Mouse (Mus musculus): ENCODE data around the gene Zfp629.
"Not testable (repeated sequence)": the region's sequence is repeated elsewhere in the genome, so short reads cannot be mapped to it uniquely, and the experiment has no call there.

The Zfp629 gene

DNA sequence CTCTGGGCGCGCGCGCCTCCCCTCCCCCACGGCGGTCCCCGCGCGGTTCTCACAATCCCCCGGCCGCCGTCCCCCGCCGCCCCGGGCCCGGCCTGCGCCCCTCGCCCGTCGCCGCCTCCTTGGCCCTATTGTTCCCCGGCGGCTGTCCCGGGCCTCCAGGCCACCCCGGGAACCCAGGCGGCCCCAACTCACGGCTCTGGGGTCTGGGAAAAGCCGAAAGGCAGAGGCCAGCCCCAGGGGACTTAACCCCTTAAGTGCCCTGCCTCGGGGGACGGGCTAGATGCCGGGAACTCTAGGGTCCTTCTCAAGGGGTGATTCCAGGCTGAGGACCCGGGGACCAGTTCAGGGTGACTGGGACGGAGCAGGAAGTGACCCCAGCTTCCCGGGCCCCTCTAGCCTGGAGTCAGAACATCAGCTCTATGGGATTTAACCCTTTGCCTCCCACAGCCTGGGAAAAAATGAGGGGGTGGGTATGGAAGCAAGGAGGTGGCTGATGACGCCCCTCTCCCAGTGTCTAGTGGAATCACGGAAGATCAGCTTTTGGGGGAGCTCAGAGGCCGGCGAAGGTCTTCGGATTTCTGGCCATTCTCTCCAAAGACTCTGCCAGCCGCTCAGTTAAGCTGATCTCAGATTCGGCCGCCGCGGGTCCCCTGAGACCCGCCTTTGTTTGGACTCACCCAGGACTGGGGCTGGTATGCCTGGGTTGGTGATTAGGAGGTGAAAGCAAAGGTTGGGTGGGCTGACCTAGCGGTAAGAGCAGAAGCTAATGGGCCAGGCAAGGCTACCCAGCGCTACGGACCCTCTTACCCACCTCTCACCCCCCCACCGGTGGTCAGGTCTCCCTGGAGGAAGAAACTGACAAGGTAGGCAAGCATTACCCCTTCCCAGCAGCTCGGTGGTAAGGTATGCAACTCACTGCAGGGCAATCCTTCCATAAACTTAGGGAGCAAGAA, at the start of gene Zfp629:
Zfp629 (minus strand) TSS at position 907 of the 953 bp plus-strand sequence.
- peak; percentile 76 for DNase-seq (ENCODE audit: low spot score)

- DNase-seq (ENCODE audit: low spot score), result no peak
Observed at GRCm38 (mm10) chr7:127662926-127663325, 47.3 kb upstream of the Zfp629 start.

DNA sequence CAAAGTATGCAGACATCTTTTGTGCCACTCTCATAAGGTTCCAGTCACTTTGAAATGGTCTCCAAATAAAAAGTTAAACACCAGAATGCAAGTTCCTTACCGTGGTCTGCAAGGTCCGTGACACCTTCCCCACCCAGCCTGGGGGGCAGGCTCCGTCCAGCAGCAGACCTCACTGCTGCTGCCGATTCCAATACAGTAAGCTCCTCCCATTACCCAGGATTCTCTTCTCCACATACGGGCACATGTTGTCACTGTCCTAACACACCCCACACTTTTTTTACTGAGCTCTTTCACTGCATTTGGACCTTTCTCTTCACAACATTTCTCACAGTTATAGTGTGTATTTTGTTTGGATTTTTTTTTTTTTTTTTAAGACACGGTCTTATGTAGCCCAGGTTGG, 46.2 kb upstream of the Zfp629 start:
- DNase-seq (ENCODE audit: low spot score), result no peak

DNA sequence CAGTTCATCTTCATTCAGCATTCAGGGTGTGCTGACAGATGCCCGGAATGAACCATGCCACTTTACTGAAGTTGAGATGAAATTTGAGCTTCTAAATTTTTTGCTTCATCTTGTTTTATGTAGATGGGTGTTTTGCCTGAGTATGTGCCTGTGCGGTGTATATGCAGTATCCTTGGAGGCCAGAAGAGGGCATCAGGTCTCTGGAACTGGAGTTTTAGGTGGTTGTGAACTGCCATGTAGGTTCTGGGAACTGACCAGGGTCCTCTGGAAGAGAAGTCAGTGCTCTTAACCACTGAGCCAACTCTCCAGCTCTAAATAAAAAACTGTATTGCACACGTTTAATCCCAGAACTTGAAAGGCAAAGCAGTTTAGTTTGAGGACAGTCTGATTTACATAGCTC, 45.3 kb upstream of the Zfp629 start:
- no peak for DNase-seq (ENCODE audit: low spot score)

DNA sequence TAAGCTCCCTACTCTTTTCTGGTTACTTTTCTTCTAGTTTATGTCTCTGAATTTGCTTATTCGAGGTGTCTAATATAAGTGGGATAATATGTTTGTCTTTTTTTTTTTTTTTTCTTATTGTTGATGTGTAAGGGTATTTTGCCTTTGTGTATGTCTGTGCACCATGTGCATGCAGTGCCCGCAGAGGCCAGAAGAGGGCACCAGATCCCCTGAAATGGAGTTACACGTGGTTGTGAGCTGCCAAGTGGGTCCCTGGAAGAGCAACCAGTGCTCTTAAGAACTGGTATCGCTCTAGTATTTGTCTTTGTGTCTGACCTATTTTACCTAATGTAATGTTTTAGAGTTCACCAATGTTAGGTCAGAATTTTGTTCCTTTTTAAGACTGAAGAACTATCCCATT, 41.3 kb upstream of the Zfp629 start:
- peak; percentile 57 for DNase-seq (ENCODE audit: low spot score)

- DNase-seq (ENCODE audit: low spot score), result no peak
Observed at GRCm38 (mm10) chr7:127654318-127654717, 38.7 kb upstream of the Zfp629 start.

DNA sequence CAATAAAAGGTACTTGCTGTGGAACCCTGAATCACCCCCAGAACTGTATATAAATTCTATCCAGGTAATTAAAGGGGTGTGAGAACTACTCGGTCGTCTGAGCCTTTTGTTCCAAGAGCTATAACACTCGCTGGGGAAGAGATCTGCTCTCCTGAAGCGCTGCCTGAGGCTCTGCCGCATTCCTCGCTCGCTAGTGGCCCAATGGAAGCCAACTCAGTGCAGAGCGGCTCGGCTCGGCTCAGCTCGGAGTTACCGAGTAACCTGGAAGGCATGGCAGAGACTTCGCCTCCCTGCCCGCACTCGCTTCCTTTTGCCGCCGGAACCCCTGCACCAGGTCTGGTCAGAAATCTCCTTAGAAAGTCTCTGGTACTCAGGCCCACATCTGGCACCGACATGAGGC, 36.5 kb upstream of the Zfp629 start:
- DNase-seq (ENCODE audit: low spot score), result no peak

- DNase-seq (ENCODE audit: low spot score), result no peak
Observed at GRCm38 (mm10) chr7:127651624-127652023, 36.0 kb upstream of the Zfp629 start.

- no peak for DNase-seq (ENCODE audit: low spot score)
Observed at GRCm38 (mm10) chr7:127649206-127649605, 33.6 kb upstream of the Zfp629 start.

DNA sequence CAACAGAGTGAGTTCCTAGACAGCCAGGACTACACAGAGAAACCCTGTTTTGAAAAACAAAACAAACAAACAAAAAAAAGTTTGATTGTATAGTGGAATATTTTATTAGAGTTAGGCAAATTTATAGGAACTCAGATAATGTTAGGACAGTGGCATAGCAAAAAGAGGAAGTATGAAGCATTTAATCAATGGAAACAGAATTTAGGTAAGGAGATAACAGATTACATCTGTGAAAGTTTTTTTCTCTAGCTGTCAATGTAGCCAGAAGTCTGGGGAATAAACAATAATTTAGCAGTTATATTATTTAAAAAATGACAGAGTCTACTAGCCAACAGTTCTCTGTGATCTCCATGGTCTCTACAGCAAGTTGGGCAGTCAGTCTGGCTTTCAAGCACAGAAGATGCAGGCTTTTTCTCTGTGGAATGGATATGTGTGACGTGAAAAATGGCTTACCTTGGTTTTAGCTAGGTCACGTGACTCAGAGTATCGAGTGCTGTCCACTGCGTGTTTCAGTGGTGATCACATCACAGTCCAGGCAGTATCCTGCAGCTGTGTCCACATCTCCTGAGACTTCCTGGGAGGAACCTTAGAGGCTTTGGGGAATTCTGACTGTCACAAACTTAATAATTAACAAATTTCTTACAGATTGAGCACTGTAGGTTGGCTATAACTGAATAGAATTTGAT, 33.1 kb upstream of the Zfp629 start:
- no peak for DNase-seq (ENCODE audit: low spot score)

- DNase-seq (ENCODE audit: low spot score), result not testable (repeated sequence)
Observed at GRCm38 (mm10) chr7:127647576-127647975, 32.0 kb upstream of the Zfp629 start.

DNA sequence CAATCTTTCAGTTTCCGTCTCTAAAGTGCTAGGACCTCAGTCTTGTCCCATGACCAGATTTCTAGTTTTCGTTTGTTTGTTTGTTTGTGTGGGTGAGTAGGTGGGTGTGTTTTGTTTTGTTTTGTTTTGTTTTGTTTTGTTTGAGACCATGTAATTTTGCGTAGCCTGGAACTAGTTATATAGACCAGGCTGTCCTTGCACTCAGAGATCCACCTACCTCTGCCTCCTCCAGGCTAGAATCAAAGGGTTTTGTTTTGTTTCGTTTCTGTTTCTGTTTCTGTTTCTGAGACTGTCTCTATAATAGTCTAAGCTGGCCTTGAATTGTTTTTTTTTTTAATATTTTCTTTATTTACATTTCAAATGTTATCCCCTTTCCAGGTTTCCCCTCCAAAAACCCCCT, 30.8 kb upstream of the Zfp629 start:
- no peak for DNase-seq (ENCODE audit: low spot score)

DNA sequence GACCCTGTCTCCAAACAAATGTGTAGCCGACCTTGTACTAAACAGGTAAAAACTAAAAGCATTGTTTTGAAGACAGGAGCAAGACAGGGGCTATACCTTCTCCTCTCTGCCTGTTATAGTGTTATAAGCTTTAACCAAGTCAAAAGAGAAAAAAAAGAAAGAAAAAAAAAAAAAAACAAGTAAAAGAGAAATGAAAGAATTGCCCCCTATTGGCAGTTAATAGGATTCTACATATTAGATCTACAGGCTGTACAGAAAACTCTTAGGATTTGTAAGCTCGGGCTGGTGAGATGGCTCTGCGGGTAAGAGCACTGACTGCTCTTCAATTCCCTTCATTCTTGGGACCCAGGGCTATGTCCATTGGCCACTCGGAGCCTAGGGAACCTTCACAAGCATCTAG, 26.7 kb upstream of the Zfp629 start:
- no peak for DNase-seq (ENCODE audit: low spot score)

DNA sequence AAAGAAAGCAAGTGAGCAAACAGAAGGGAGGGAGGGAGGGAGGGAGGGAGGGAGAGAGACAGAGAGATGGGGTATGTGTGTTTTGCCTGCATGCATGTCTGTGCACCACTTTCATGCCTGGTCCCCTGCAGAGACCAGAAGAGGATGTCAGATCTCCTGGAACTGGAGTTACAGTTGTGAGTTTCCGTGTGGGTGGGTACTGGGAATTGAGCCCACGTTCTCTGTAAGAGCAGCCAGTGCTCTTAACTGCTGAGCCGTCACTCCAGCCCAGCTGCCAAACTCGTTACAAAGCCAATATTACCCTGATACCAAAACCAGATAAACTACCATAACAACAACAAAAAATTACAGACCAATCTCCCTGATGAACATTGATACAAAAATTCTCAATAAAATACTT, 25.7 kb upstream of the Zfp629 start:
- DNase-seq (ENCODE audit: low spot score), result no peak

DNA sequence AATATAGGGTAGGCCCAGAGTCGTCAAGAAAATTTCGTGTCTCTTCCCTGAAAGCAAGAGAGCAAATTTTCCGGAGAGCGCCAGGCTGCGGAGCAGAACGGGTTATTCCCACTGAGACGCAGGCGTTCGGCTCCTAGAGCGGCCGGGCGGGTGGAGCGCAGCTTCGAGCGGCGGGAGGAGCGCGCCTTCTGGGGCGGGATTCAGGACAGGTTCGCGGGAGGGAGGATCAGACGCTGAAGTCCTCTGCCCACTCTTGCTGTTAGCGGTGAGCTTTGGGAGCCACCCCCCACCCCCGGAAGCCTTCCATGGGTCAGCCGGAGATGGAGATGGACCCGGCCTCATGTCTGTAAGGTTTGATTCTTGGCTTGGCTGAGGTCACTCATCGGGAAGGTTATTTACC, 21.4 kb upstream of the Zfp629 start:
- DNase-seq (ENCODE audit: low spot score), result peak; percentile 73

- DNase-seq (ENCODE audit: low spot score), result no peak
Observed at GRCm38 (mm10) chr7:127631416-127631815, 15.8 kb upstream of the Zfp629 start.

DNA sequence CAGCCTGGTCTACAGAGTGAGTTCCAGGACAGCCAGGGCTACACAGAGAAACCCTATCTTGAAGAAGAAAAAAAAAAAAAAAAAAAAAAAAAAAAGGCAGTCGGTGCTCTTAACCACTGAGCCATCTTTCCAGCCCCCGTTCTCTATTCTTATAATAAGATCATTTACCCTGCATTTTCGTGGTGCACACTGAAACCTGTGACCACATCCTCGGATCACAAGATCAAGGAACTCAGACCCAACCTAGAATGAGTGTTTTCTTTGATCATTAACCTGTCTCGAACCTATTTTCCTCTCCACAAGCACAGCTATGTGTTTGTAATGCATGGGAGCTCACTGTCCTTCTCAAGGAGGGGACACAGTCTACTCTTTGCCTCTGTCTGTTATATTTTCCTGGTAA, 13.0 kb upstream of the Zfp629 start:
- no peak for DNase-seq (ENCODE audit: low spot score)

- DNase-seq (ENCODE audit: low spot score), result no peak
Observed at GRCm38 (mm10) chr7:127626471-127626870, 10.9 kb upstream of the Zfp629 start.

- DNase-seq (ENCODE audit: low spot score), result no peak
Observed at GRCm38 (mm10) chr7:127626039-127626438, 10.4 kb upstream of the Zfp629 start.

- not testable (repeated sequence) for DNase-seq (ENCODE audit: low spot score)
Observed at GRCm38 (mm10) chr7:127618402-127618801, 2.8 kb upstream of the Zfp629 start.

- no peak for DNase-seq (ENCODE audit: low spot score)
Observed at GRCm38 (mm10) chr7:127617962-127618361, 2.4 kb upstream of the Zfp629 start.

GRCm38 (mm10) chr7:127616881-127617280, 1.3 kb upstream of the Zfp629 start:
- no peak for DNase-seq (ENCODE audit: low spot score)

- no peak for DNase-seq (ENCODE audit: low spot score)
Observed at GRCm38 (mm10) chr7:127616336-127616735, 739 bp upstream of the Zfp629 start.
